Mouse (Mus musculus) adrenal gland, adult 18-20 months (tissue): ENCODE results near the gene Itpk1. TPM values are rescaled to one million over a fixed set of nuclear protein-coding genes. Genes with fewer than 3 reads are reported as not detected.

ENCODE experiments used
- DNase-seq, 2 experiments: peaks; one replicate each; pipeline ENCODE4 v3.0.0; 2021 to 2022; ENCODE audit warnings: low spot score in 2 of 2
- total RNA-seq, 2 experiments: library from RNA; stranded (reverse); gene quantifications; 1 replicate in 1 of 2; 2 replicates in 1 of 2; pipeline ENCODE4 v1.2.3; 2021

Gene Itpk1
- total RNA-seq, 2 experiments from 2014 or later: 49.7 to 156 TPM

DNA sequence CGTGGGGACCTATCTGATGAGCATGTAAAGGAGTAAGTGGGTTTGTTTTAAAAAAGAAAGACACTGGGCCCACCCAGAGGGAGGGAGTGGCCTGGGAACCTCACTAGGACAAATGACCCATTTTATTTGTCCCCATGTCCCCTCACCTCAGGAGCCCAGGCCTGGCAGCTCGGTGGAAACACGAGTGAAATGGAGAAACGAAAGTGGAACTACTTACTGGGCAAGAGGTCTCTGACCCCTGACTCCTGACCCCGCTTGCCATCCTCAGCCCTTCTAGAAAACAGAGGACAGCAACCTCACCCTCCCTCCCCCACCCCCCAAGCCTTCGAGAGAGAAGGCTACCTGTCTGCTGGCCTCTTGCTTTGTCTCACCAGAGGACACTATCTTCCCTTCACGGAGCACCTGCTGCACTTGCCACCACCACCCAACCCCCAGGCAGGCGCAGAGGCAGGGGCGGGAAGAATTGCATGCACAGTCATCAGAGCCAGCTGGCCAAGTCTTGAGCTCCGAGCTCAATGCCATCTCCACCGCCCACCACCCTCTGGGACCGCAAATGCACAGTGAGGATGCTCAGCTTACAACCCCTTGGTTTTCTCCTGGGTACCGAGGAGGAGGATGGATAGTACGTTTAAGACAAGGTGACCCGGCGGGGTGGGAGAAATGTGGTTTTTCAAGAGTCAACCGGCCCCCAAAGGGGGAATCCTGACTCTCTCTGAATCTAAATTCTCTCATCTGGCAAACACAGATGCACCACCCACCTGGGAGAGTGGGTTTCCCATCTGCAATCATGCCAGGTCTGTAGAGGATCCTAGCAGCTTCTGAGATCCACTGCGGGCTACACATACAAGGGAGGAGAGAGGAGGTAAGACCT, 9.1 kb downstream of the Itpk1 start:
- no peak for DNase-seq

DNA sequence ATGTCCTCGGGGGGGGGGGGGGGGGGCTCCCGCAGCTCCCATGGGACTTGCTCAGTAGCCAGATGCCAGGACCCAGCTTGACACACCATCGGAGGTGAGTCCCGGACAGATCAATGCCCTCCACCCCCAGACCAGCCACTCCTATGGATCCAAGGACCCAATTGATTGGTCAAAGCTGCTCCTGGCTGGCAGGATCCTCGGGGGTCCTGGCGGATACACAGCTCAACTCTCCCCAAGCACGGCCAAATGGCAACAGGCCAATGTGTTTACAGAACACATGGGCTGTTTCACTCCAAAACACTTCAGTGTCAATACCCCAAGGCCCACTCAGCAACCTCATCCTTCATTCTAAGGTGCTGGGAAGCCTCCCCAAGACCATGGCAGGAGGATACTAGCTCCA, 13.0 kb downstream of the Itpk1 start:
- no peak for DNase-seq

DNA sequence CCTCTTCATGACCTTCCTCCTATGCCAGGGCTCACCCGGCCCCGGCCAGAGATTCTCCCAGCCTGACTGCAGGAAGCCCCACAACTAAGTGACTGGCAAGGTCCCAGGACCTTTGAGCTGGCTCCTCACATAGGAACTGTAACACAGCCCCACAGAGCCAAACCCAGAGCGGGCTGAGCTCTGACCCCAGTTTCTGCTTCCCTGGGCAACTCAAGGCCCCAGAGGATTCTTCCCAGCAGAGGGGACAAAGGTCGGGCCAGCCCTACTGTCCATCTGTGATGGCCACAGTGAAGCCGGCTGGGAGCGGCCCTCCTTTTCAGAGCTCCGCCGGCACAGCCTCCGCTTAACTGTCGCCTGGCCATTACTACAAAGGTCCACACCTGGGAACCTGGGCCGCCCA, 13.6 kb downstream of the Itpk1 start:
- no peak for DNase-seq

GRCm38 (mm10) chr12:102689773-102690563, 14.8 kb downstream of the Itpk1 start:
- DNase-seq: no peak

DNA sequence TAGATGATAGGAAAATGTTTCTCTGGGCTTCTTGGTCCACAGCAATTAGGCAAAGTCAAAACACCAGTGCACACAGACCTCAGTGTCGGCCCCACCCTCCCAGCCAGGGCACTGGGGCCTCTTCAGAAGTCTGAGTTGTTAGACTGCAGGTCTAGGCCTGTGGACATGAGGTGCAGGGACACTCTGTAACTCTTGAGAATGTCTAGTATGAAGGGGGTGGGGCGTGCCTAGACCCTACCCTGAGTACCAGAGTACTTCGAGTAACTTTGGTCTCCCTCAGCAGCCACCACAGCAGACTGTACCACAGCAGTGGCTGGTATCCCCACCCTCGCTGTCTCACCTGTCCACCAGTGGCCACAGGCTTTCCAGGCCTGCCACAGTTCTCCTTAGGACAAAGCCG, 18.4 kb downstream of the Itpk1 start:
- DNase-seq: no peak

DNA sequence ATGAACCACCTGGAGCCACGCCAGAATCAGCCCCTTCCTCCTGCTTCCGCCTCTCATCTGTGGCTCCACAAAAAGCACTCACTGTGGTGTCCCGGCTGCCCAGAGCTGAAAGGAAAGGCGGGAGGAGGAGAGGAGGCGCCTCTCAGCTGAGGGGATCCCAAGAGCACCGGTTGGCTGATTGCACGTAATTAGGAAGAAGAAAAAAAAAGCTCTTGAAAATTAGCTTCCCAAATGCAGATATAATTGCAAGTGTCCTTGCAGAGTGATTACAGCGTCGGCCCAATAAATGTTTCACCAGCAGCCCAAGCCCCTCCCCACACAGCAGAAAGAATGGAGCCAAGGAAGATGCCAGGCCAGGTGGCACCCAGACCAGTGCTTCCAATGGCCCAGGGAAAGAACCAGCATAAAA, 19.2 kb downstream of the Itpk1 start:
- no peak for DNase-seq

DNA sequence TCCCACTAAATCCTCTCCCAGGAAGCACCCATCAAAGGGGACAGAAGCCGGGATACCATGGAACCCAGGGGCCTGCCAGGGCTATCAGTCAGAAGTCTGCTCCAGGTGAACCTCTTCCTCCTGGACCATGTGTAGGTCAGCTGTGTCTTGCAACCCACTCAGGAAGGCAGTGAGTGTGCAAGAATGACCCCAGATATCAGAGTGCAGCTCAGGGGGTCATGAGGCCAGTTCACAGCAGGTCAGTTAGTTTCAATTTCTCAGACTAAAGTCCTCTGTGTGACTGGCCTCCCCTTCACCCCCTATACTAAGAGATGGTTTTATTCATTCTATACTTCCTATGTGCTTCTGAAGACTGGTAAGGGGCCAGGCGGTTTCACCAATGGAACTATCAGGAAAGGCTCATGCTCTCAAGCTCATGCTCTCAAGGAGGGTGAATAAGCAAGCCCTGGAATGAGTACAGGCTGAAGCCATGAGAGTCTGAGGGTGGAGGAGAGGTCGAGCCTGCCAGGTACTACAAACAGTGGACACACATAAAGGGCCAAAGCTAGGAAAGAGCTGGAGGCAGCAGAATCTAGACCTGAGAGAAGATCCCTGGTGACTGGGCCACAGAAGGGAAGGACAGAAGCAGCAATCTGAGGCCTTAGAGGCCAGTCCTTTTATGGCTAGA, 19.9 kb downstream of the Itpk1 start:
- DNase-seq: no peak

GRCm38 (mm10) chr12:102683979-102684378, 20.8 kb downstream of the Itpk1 start:
- DNase-seq: no peak

DNA sequence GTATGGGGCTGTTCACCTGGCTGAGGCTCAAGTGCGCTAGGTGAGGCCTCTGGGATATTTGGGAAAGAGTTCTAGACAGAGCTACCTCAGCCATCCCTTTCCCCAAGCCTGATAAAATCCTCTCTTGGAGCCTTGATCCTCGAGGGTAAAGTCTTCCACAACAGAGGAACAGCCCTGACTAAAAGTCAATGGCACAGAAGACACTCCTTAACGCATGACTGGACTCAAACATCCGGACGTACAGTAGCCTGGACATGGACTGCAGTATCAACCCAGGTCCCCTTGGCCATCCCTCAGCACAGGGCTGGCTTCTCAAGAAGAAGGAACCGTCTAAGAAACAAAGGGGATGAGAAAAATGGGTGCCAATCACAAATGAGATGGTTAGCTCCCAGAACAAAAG, 21.3 kb downstream of the Itpk1 start:
- no peak for DNase-seq

DNA sequence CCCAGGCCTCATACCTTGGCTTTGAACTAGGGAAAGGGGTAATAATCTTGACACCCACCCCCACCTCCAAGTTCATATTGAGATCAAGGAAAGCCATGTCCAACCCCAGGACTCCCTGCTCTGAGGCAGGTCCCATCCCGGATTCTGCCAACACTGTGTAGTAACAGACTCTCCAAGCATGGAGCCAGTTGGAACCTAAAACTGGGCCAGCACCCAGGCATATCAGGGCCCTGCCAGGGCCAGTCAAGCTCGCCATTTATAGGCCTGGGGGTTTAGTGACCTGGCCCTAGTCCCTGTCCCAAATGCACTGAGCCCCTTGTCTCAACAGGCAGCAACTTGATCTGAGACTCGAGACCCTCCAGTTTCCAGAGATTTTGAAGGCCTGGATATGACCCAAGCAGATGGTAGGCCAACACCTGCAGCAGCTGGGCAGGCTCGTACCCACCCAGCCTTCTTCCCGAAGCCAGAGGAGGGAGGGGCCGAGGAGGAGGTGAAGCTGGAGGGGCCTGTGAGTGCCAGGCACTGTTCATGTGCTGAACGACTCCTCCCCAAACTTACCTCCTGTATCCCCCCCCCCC, 21.9 kb downstream of the Itpk1 start:
- DNase-seq: no peak

- DNase-seq: peak in 1 of 2 experiments; percentile 43
Measured at GRCm38 (mm10) chr12:102682085-102682484, 22.6 kb downstream of the Itpk1 start.

- no peak for DNase-seq
Measured at GRCm38 (mm10) chr12:102681590-102681989, 23.1 kb downstream of the Itpk1 start.

- peak in 1 of 2 experiments; percentile 42 for DNase-seq
Measured at GRCm38 (mm10) chr12:102678820-102679219, 25.9 kb downstream of the Itpk1 start.

GRCm38 (mm10) chr12:102677089-102677488, 27.6 kb downstream of the Itpk1 start:
- no peak for DNase-seq

GRCm38 (mm10) chr12:102674556-102674955, 30.2 kb downstream of the Itpk1 start:
- DNase-seq: no peak

- no peak for DNase-seq
Measured at GRCm38 (mm10) chr12:102674123-102674522, 30.6 kb downstream of the Itpk1 start.

GRCm38 (mm10) chr12:102672857-102673839, 31.6 kb downstream of the Itpk1 start:
- no peak for DNase-seq

DNA sequence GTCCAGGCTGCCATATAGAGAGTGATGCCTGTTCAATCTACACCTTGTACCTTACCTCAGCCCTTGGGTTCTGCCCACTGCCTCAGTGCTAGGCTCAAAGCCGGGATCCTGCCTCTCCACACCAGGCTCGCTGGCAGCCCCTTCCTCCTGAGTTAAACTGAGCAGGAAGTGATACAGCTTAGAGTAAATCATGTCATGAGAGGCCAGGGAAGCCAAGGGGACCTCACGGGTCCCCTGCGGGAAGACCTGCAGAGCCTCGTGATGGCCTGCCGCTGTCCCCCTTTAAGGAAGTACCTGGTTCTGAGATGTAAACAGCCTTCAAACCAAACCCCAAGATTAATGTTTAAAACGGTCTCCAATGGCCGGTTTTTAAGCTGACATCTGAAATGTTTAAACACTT, 32.6 kb downstream of the Itpk1 start:
- DNase-seq: no peak

- no peak for DNase-seq
Measured at GRCm38 (mm10) chr12:102670848-102671247, 33.9 kb downstream of the Itpk1 start.
